Mouse (Mus musculus) embryonic facial prominence, embryonic 14.5 days (tissue): ENCODE measurements around the gene Iqsec2. TPM values are rescaled to one million over a fixed set of nuclear protein-coding genes. Genes with fewer than 3 reads are reported as not detected.

Experiments
- ATAC-seq: fragments of 200-750 bp; cut with Nextera tagmentation; 2 replicates; pipeline ENCODE4 v1.8.0; 2017; ENCODE audit warnings: low read depth, moderate number of reproducible peaks, moderate TSS enrichment
- DNase-seq: peaks from one replicate; pipeline ENCODE4 v3.0.0-alpha.2; 2015; ENCODE audit warnings: low spot score
- H3K27ac ChIP-seq: fragments of 300-500 bp; sonication (generic); replicated peaks from 2 replicates; pipeline ENCODE4 v1.5.1; 2014; ENCODE audit warnings: low read depth, mild to moderate bottlenecking, low read length, moderate library complexity
- H3K27me3 ChIP-seq: fragments of 300-500 bp; sonication (generic); replicated peaks from 2 replicates; pipeline ENCODE4 v1.6.1; 2014; ENCODE audit warnings: low read length; ENCODE audit not compliant: control insufficient read depth, insufficient read depth
- H3K36me3 ChIP-seq: fragments of 300-500 bp; sonication (generic); 2 replicates; pipeline ENCODE4 v1.6.1; 2014; ENCODE audit warnings: low read length, mixed read lengths; ENCODE audit not compliant: control insufficient read depth, insufficient read depth
- H3K4me1 ChIP-seq: fragments of 300-500 bp; sonication (generic); 2 replicates; pipeline ENCODE4 v1.6.1; 2014; ENCODE audit warnings: antibody characterized with exemption, low read length; ENCODE audit not compliant: control insufficient read depth, insufficient read depth
- H3K4me2 ChIP-seq: fragments of 300-500 bp; sonication (generic); 2 replicates; pipeline ENCODE4 v1.6.1; 2014; ENCODE audit warnings: low read depth, mild to moderate bottlenecking, low read length, moderate library complexity, mixed read lengths
- H3K4me3 ChIP-seq: fragments of 300-500 bp; sonication (generic); 2 replicates; pipeline ENCODE4 v1.5.1; 2014; ENCODE audit warnings: low read depth, mild to moderate bottlenecking, low read length
- H3K9ac ChIP-seq: fragments of 300-500 bp; sonication (generic); 2 replicates; pipeline ENCODE4 v1.6.1; 2014; ENCODE audit warnings: low read depth, mild to moderate bottlenecking, low read length, moderate library complexity, mixed read lengths
- H3K9me3 ChIP-seq: fragments of 300-500 bp; sonication (generic); 2 replicates; pipeline ENCODE4 v1.6.1; 2016; ENCODE audit warnings: low read length; ENCODE audit not compliant: control insufficient read depth
- WGBS: fragments of 180-500 bp; shearing (Covaris S2); extraction: QIAGEN DNeasy Blood & Tissue Kit; methylation state at CpG from one replicate; pipeline ENCODE4 v1.1.7; 2014; 5-methylcytosine and 5-hydroxymethylcytosine counted together
- polyA plus RNA-seq: library from polyadenylated mRNA; unstranded; fragments of >200 nt; fragmentation: Nextera tagmentation; extraction: Ambion mirVana; gene quantifications from 2 replicates; pipeline ENCODE4 v1.2.1, GENCODE M21; 2014

The Iqsec2 gene
- polyA plus RNA-seq, 1 experiment from 2014 or later = 5.6 TPM

DNA sequence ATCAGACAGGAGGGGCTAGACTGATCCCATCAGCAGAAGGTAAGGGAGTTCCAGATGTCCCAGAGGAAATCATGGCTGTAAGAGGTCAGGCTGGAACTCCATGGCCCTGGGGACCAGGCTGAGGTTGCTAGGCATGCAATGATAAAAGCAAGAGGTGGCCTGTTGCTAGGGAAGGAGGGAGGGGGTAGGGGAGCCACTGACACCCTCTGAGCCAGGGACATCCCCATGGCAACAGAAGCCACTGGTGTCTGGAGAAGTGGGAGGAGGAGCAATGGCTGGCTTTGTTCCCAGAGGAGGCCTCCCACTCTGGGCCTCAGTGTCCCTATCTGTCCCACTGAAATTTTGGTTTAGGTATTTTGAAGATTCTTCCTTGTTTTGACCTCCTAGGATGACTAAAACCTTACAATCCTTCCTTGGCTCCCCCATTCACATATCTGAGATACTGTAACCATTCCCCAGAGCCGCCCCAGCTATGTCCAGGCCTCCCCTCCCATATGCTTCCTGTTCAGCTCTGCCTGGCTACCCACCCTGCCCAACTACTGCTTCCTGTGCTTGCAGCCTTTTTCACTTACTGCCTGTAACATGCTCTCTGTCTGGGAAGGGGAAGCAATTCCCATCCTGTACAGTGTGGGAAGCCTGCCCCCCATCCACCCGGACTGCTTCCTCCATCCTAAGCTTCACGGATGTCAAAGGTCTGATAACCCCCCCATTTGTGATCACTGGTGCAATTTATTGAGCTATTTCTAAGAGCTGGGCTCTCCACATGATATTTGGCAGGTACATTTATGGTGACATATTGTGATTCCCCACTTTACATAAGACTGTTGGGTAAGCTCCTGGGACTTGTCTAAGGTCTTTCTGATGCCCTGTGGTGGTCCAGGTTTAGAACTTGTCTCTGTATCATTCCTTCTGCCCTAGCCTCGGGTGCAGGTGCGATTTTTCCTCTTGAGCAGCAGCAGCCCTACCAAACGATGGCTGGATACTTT lies 27.3 kb downstream of the Iqsec2 start:
- H3K27me3 ChIP-seq = peaks cover 33% of the 10 kb centered on the region
- no peaks in the 10 kb centered on the region; the same call in none of the 2 replicates for H3K4me1 ChIP-seq
- no peaks in the 10 kb centered on the region for H3K9me3 ChIP-seq
- peak; percentile 81 for ATAC-seq
- no peak overlapping the region for H3K4me2 ChIP-seq
- H3K27ac ChIP-seq = no peak overlapping the region
- no peak overlapping the region for H3K4me3 ChIP-seq
- DNase-seq = peak; percentile 48
- H3K9ac ChIP-seq = no peak overlapping the region
- no peaks in the 10 kb centered on the region for H3K36me3 ChIP-seq
- WGBS = 63% methylated on average over 6 of the region's 6 CpGs

GRCm38 (mm10) chrX:152172487-152172935 lies 28.4 kb downstream of the Iqsec2 start:
- H3K27ac ChIP-seq = no peak overlapping the region
- DNase-seq (peak; percentile 61), ATAC-seq (peak; percentile 73)
- no peaks in the 10 kb centered on the region for H3K9me3 ChIP-seq
- no peaks in the 10 kb centered on the region for H3K36me3 ChIP-seq
- no peaks in the 10 kb centered on the region; the same call in none of the 2 replicates for H3K4me1 ChIP-seq
- 36% methylated on average over 3 of the region's 3 CpGs for WGBS
- peaks cover 26% of the 10 kb centered on the region for H3K27me3 ChIP-seq
- H3K4me2 ChIP-seq = no peak overlapping the region
- no peak overlapping the region for H3K9ac ChIP-seq
- no peak overlapping the region for H3K4me3 ChIP-seq

GRCm38 (mm10) chrX:152175284-152175683 lies 31.2 kb downstream of the Iqsec2 start:
- WGBS = 21% methylated on average over 3 of the region's 3 CpGs
- Histone ChIP-seq H3K36me3 (no peaks in the 10 kb centered on the region), H3K9me3 (no peaks in the 10 kb centered on the region), H3K27ac (no peak overlapping the region), H3K27me3 (peaks cover 33% of the 10 kb centered on the region), H3K4me2 (no peak overlapping the region), H3K4me1 (no peaks in the 10 kb centered on the region; the same call in none of the 2 replicates), H3K9ac (no peak overlapping the region), H3K4me3 (no peak overlapping the region)
- DNase-seq = peak; percentile 54
- ATAC-seq = peak; percentile 66

GRCm38 (mm10) chrX:152177897-152178296 lies 33.8 kb downstream of the Iqsec2 start:
- Histone ChIP-seq H3K9ac (no peak overlapping the region), H3K4me1 (no peaks in the 10 kb centered on the region; the same call in 1 of the 2 replicates), H3K36me3 (no peaks in the 10 kb centered on the region), H3K9me3 (no peaks in the 10 kb centered on the region), H3K27me3 (peaks cover 27% of the 10 kb centered on the region), H3K4me3 (no peak overlapping the region), H3K27ac (no peak overlapping the region), H3K4me2 (no peak overlapping the region)
- DNase-seq (no peak), ATAC-seq (no peak)
- 100% methylated on average over 2 of the region's 2 CpGs for WGBS

DNA sequence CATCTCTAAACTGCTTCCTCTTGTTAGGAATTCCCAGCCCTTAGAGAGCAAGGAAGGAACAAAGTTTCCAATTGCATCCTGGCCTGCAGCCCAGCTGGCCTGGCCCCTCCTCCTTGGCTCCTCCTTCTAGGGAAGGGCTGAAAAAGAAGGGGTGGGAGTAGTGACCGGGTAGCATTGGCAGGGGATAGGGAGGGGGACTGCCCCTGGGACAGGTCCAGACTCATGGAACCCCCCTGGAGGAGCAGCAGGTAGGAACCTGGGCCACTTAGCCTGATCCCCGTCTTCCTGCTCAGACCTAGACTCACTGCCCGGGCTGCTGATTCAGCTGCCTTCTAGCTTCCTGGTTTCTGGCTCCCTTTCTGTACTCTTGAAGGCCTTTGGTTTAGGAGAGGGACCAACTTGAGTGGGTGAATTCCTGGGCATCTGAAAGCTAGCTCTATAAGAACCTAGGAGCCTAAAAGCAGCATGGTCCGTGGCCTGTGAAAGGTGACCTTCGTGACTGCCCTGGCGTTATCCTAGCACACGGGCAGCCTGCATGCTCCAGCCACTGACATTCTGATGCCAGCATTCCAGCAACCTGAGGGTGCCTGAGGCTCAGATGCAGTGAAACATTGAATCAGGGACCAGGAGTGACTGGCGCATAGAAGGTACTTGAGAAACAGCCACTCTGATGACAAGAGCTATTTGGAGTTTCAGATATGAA lies 34.9 kb downstream of the Iqsec2 start:
- DNase-seq = peak; percentile 78
- peak overlapping the region; percentile 43; the same call in 1 of the 2 replicates for H3K9ac ChIP-seq
- H3K4me1 ChIP-seq = no peaks in the 10 kb centered on the region; the same call in 1 of the 2 replicates
- ATAC-seq = peak; percentile 89
- 0 out of 2 replicates have a peak overlapping the region, but pooled peaks have one; percentile 8 for H3K27ac ChIP-seq
- peak overlapping the region; percentile 50 for H3K4me2 ChIP-seq
- peaks cover 29% of the 10 kb centered on the region for H3K27me3 ChIP-seq
- WGBS = 47% methylated on average over 7 of the region's 8 CpGs
- no peaks in the 10 kb centered on the region for H3K36me3 ChIP-seq
- no peaks in the 10 kb centered on the region for H3K9me3 ChIP-seq
- H3K4me3 ChIP-seq = peak overlapping the region; percentile 34

DNA sequence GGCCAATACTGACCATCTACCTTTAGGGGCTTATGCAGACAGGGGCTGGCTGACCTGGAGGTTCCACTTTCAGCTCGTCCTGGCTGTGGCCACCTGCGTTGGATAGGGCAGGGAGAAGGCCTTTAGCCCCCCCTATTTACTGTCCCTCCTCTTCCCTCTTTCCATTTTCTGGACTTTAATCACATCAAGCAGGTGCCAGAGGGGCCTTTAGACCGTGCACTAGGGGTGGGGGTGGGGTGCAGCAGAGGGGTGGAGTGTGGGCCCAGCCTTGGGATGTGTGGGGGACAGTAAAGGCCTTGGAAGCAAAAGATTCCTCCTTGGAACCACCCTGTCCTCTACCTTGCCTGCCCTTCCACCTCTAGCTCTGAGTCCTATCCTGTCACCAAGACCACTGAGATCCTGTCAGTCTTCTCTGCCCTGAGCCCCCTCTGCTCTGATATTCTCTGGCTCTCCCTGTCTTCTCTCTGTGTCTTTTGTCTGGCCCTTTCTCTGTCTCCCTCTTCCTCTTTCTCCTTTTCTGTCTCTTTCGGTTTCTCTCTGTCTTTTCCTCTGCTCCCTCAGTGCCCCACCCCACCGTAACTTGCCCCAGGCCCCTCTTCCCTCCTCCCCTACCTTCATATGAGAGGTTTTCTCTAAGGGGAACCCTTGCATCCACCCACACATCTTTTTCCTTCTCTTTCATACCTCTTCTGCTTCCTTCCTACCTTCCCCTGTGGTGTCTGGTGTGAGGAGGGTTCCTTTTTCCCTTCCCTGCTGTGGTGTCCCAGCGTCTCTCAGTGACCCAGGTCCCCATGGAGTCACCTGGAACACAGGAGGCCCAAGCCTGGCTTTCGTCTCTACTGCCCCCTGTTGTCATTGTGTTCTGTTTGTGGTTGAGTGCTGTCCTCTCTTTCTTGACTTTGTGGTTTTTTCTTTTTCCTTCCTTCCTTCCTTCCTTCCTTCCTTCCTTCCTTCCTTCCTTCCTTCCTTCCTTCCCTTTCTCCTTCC lies 35.9 kb downstream of the Iqsec2 start:
- no peaks in the 10 kb centered on the region; the same call in 1 of the 2 replicates for H3K4me1 ChIP-seq
- H3K4me2 ChIP-seq = peak overlapping the region; percentile 50
- H3K9me3 ChIP-seq = no peaks in the 10 kb centered on the region
- H3K36me3 ChIP-seq = no peaks in the 10 kb centered on the region
- H3K27ac ChIP-seq = no peak overlapping the region
- DNase-seq = no peak
- 50% methylated on average over 7 of the region's 7 CpGs for WGBS
- no peak overlapping the region for H3K9ac ChIP-seq
- no peak for ATAC-seq
- H3K4me3 ChIP-seq = no peak overlapping the region
- H3K27me3 ChIP-seq = peaks cover 26% of the 10 kb centered on the region

- no peak for DNase-seq
- Histone ChIP-seq H3K36me3 (no peaks in the 10 kb centered on the region), H3K4me1 (no peaks in the 10 kb centered on the region), H3K27ac (no peak overlapping the region), H3K9ac (no peak overlapping the region), H3K4me3 (no peak overlapping the region), H3K4me2 (no peak overlapping the region), H3K9me3 (no peaks in the 10 kb centered on the region), H3K27me3 (peaks cover 46% of the 10 kb centered on the region)
- no peak for ATAC-seq
Measured at GRCm38 (mm10) chrX:152187151-152187550, 43.1 kb downstream of the Iqsec2 start.

DNA sequence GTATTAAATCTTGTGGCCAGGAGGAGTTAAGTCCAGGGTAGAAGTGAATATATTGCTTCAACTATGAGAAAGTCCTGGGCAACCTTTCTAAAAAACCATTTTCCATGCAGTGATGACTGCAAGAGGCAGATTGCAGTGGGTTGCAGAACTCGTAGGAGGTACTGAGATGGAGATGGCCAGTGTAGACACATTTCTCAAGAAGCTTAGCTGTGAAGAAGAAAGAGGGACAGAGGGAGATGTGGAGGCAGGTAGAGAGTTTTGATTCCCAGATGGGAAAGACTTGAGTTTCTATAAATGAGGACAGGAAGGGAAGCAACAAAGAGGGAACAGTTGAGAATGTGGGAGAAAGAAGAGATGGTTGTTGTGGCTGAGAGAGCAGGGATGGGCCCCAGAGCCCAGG lies 47.2 kb downstream of the Iqsec2 start:
- Histone ChIP-seq H3K4me2 (no peak overlapping the region), H3K9ac (no peak overlapping the region), H3K4me3 (no peak overlapping the region), H3K27ac (no peak overlapping the region), H3K9me3 (no peaks in the 10 kb centered on the region), H3K4me1 (no peaks in the 10 kb centered on the region), H3K36me3 (no peaks in the 10 kb centered on the region), H3K27me3 (peaks cover 66% of the 10 kb centered on the region)
- ATAC-seq (no peak), DNase-seq (no peak)
- WGBS = 76% methylated on average over 1 of the region's 1 CpGs
